Mouse (Mus musculus) midbrain, embryonic 11.5 days (tissue): ENCODE results near the gene Usp26. TPM values are rescaled to one million over a fixed set of nuclear protein-coding genes. Genes with fewer than 3 reads are reported as not detected.

Experiments used
- ATAC-seq: fragments of 200-750 bp; cut with Nextera tagmentation; 2 replicates; pipeline ENCODE4 v1.8.0; 2017; ENCODE audit warnings: moderate TSS enrichment, moderate library complexity; ENCODE audit not compliant: low FRiP score
- DNase-seq: peaks from one replicate; pipeline ENCODE4 v3.0.0; 2015; ENCODE audit warnings: low spot score; ENCODE audit errors: missing footprints
- H3K27ac ChIP-seq: fragments of 300-500 bp; sonication (generic); 2 replicates; pipeline ENCODE4 v1.5.1; 2014; ENCODE audit warnings: low read depth, low read length
- H3K27me3 ChIP-seq: fragments of 300-500 bp; sonication (generic); 2 replicates; pipeline ENCODE4 v1.6.1; 2014; ENCODE audit warnings: mild to moderate bottlenecking, low read length, moderate library complexity, mixed read lengths; ENCODE audit not compliant: control insufficient read depth, insufficient read depth
- H3K36me3 ChIP-seq: fragments of 300-500 bp; sonication (generic); 2 replicates; pipeline ENCODE4 v1.6.1; 2014; ENCODE audit warnings: mild to moderate bottlenecking, low read length, moderate library complexity, mixed read lengths; ENCODE audit not compliant: control insufficient read depth, insufficient read depth
- H3K4me1 ChIP-seq: fragments of 300-500 bp; sonication (generic); 2 replicates; pipeline ENCODE4 v1.6.1; 2014; ENCODE audit warnings: low read length; ENCODE audit not compliant: control insufficient read depth, insufficient read depth
- H3K4me2 ChIP-seq: fragments of 300-500 bp; sonication (generic); 2 replicates; pipeline ENCODE4 v1.6.1; 2014; ENCODE audit warnings: mild to moderate bottlenecking, moderate library complexity
- H3K4me3 ChIP-seq: fragments of 300-500 bp; sonication (generic); 2 replicates; pipeline ENCODE4 v1.5.1; 2014; ENCODE audit warnings: low read depth, low read length
- H3K9ac ChIP-seq: fragments of 300-500 bp; sonication (generic); 2 replicates; pipeline ENCODE4 v1.6.1; 2014; ENCODE audit warnings: low read length
- H3K9me3 ChIP-seq: fragments of 300-500 bp; sonication (generic); 2 replicates; pipeline ENCODE4 v1.6.1; 2016; ENCODE audit warnings: low read length; ENCODE audit not compliant: control insufficient read depth
- WGBS: fragments of 180-500 bp; shearing (Covaris S2); extraction: QIAGEN DNeasy Blood & Tissue Kit; methylation state at CpG from one replicate; pipeline ENCODE4 v1.1.7; 2014; 5-methylcytosine and 5-hydroxymethylcytosine counted together
- polyA plus RNA-seq: library from polyadenylated mRNA; unstranded; fragments of >200 nt; fragmentation: Nextera tagmentation; extraction: Ambion mirVana; gene quantifications from 2 replicates; pipeline ENCODE4 v1.2.1, GENCODE M21; 2014

Gene Usp26
- not detected in 2 replicates for polyA plus RNA-seq

DNA sequence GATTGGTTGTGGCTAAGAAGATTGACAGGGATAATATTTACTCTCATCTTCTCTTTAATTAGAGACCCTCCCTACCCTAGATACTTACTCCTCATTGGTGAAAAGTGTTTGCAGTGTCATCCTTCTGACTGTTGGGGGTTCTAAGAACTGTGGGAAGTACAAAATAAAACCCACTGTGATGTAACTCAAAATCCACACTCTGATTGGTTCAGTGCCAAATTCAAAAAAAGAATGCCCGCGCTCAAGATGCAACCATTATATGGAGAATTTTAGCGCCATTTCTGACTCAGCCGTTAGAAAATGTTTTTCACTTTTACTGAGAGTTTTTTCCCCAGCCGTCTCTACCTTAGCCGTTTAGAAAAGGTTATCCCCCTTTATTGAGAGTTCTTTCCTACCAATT, at the start of gene Usp26:
Gene Usp26, minus strand, starts transcription at position 101 of the 400 bp plus-strand sequence.
- Histone ChIP-seq H3K9me3 (no peaks in the 10 kb centered on the region), H3K36me3 (no peaks in the 10 kb centered on the region), H3K4me2 (no peak within 1 kb of the TSS), H3K4me1 (no peaks in the 10 kb centered on the region), H3K4me3 (no peak within 1 kb of the TSS), H3K27ac (no peak within 1 kb of the TSS), H3K27me3 (no peaks in the 10 kb centered on the region), H3K9ac (no peak within 1 kb of the TSS)
- DNase-seq (no peak), ATAC-seq (no peak)
- WGBS = 90% methylated on average over 6 of the region's 6 CpGs

DNA sequence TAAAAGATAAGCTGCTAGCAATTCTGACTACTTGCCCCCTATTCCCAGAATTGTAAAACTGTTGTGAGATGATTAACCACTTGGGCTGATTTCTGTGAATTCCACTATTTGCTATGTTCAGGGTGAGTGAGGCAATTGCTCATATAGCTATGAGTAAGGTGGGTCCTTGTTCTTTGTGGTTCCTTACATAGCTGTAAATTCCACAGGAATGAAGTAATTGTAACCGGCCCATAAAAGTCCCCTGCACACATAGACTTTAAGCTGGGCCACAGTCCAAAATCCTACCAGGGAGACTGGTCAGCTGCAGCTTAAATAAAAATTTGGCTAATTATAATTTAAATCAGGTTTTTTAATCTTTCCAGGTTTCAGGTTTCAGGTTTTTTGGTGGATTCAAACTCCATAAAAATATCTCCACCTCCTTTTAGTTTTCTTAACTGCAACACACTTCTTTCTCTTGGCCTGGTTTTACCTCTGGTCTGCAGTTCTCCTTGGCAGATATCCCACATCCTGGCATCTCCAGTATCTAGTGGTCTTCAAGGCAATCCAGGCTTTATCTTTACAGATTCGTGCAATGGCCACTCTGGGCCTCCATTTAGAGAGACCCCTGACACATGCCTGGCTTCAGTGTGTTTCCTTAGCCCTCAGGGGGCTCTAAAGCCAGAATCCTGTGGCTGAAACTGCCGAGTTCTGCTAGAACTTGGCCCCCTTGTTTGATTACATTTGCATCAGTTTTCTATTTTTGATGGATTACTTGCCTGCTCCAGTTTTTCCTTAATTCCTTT, 13.6 kb upstream of the Usp26 start:
- Histone ChIP-seq H3K27ac (no peak overlapping the region), H3K4me2 (no peak overlapping the region), H3K4me3 (no peak overlapping the region), H3K27me3 (no peaks in the 10 kb centered on the region), H3K4me1 (no peaks in the 10 kb centered on the region), H3K9me3 (no peaks in the 10 kb centered on the region), H3K9ac (no peak overlapping the region), H3K36me3 (no peaks in the 10 kb centered on the region)
- DNase-seq = no peak
- WGBS = 50% methylated on average over 3 of the region's 3 CpGs
- no peak for ATAC-seq

DNA sequence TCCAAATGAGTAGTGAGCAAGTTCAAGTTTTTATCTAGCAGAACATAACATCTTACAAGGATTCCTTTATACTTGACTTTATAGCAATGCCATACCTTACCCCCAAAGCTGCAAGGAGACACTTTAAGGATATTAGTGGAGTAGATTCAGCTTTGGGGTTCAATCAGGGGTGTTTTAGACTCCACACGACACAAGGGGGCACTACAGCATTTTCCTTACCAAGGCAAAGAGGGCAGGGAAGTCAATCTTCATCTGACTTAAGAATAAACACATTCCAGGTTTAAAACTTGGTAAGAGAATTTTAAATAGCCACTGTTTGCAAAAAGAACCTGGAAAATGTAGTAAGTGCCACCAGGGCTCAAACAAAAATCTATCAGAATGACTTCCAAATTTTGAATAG, 33.6 kb downstream of the Usp26 start:
- no peak overlapping the region for H3K4me3 ChIP-seq
- H3K27ac ChIP-seq = no peak overlapping the region
- H3K9me3 ChIP-seq = no peaks in the 10 kb centered on the region
- H3K27me3 ChIP-seq = no peaks in the 10 kb centered on the region; the same call in 1 of the 2 replicates
- ATAC-seq = no peak
- no peaks in the 10 kb centered on the region for H3K36me3 ChIP-seq
- H3K4me2 ChIP-seq = no peak overlapping the region
- no peak overlapping the region for H3K9ac ChIP-seq
- no peak for DNase-seq
- WGBS = 0% methylated on average over 1 of the region's 1 CpGs
- H3K4me1 ChIP-seq = no peaks in the 10 kb centered on the region

DNA sequence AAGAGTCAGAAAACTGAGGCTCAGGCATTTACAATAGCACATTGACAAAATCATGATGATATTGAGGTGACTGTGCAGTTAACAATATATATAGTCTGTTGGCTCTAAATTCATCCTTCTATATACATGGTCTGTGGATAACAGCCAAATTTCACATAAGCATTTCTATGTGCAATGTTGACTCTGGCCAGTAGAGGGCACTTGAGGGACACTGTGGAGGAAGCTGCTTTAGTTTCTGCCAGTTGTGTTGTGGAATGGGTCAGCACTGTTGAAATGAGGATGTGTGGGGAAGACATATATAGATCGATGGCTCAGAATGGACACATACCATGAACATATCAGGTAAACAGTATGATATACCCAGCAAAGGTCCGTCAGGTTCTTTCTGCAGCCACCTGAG, 64.6 kb downstream of the Usp26 start:
- Histone ChIP-seq H3K9me3 (no peaks in the 10 kb centered on the region), H3K4me3 (no peak overlapping the region), H3K27me3 (no peaks in the 10 kb centered on the region), H3K36me3 (no peaks in the 10 kb centered on the region), H3K27ac (no peak overlapping the region), H3K9ac (no peak overlapping the region), H3K4me2 (no peak overlapping the region), H3K4me1 (no peaks in the 10 kb centered on the region)
- 74% methylated on average over 2 of the region's 2 CpGs for WGBS
- DNase-seq = peak; percentile 92
- ATAC-seq = no peak

DNA sequence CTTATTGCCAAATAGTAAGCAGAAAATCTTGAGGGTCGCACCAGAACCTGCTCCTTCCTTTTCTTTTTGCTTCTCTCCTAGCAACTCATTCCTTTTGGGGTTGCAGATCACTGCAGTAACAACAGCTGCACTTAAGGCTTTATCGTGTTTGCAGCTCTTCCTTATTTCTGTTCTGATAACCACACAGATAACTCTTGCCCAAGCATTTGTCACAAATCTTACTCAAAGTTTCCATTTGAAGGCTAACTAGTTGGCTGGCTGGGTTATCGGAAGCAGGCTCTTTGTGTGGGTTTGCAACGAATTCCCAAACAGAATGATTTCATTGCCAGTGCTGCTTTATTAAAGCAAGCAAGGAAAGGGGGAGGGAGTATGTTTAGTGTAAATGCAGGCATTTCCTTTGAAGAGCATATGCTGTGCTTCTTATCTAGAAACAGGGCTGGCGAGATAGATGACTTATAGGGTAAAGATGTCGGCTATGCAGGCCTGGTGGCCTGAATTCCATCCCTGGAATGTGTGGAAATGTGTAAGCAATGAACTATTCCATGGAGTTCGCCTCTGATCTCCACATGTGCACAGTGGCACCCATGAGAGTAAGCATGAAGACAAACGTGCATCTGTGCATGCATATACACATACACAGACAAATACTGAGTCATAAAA, 86.8 kb downstream of the Usp26 start:
- Histone ChIP-seq H3K4me1 (no peaks in the 10 kb centered on the region), H3K9me3 (no peaks in the 10 kb centered on the region), H3K27ac (no peak overlapping the region), H3K27me3 (no peaks in the 10 kb centered on the region), H3K36me3 (no peaks in the 10 kb centered on the region), H3K4me3 (no peak overlapping the region), H3K4me2 (no peak overlapping the region), H3K9ac (no peak overlapping the region)
- no peak for ATAC-seq
- no peak for DNase-seq
- WGBS = 81% methylated on average over 8 of the region's 8 CpGs

DNA sequence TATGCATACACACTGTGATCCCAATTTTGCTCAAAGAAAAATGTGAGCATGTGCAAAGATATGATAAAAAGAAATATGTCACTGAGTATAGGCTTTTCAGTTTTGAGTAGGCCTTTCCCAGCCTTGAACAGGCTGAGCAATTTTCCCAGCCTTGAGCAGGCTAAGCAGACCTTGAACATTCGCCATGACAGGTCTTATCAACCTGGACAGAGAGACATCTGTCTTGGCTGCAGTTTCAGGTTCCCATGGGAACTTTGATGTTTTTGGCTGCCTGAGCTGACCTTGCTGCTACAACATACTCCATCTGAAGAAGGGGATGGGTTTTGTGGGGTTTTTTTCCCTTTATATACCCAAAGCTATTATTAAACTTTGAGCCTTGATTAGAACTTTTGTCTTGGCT, 88.0 kb downstream of the Usp26 start:
- H3K36me3 ChIP-seq = no peaks in the 10 kb centered on the region
- no peaks in the 10 kb centered on the region for H3K27me3 ChIP-seq
- no peak overlapping the region for H3K4me2 ChIP-seq
- no peak overlapping the region for H3K27ac ChIP-seq
- 71% methylated on average over 1 of the region's 1 CpGs for WGBS
- H3K4me3 ChIP-seq = no peak overlapping the region
- no peaks in the 10 kb centered on the region for H3K4me1 ChIP-seq
- no peak for DNase-seq
- no peak for ATAC-seq
- H3K9me3 ChIP-seq = no peaks in the 10 kb centered on the region
- H3K9ac ChIP-seq = no peak overlapping the region

Other genes starting within 250 kb of the Usp26 start
- gene Hs6st2, start 119.4 kb downstream of the Usp26 start, polyA plus RNA-seq = 11.4 and 11.6 TPM in 2 replicates
- not detected in 2 replicates for gene 1700080O16Rik, start 171.5 kb upstream of the Usp26 start, polyA plus RNA-seq